8 mouse cellular contexts compared by ENCODE assay signal in genomic region chr2:32282727-32283126, GRCm38 (mm10). TPM values are rescaled to one million over a fixed set of nuclear protein-coding genes. Genes with fewer than 3 reads are reported as not detected.
A peak's percentile ranks its signal among the peaks of the same experiment; 100 is the strongest.
DNase-seq lines count a peak whose midpoint lies in the region; ATAC-seq and TF ChIP-seq lines count a peak whose summit lies in the region.

No protein-coding gene starts in this region.

- H3K79me3 ChIP-seq in C2C12 (ENCODE audit: low read depth): peaks cover 23% of the 10 kb centered on the region

- peaks cover 11% of the 10 kb centered on the region for H3K4me1 ChIP-seq in hindbrain, embryonic 10.5 days (replicated peaks)
- peaks cover 12% of the 10 kb centered on the region for H3K4me1 ChIP-seq in hindbrain, embryonic 13.5 days (replicated peaks)
- H3K4me1 ChIP-seq in embryonic facial prominence, embryonic 11.5 days (ENCODE audit: control insufficient read depth, insufficient read depth, low read length): no peaks in the 10 kb centered on the region; the same call in 1 of the 2 replicates

- H3K4me3 ChIP-seq in hindbrain, embryonic 10.5 days: no peak overlapping the region
- no peak overlapping the region for H3K4me3 ChIP-seq in hindbrain, embryonic 13.5 days
- no peak overlapping the region for H3K4me3 ChIP-seq in C2C12 (ENCODE audit: insufficient read depth, poor library complexity, severe bottlenecking)
- H3K4me3 ChIP-seq in embryonic facial prominence, embryonic 11.5 days (ENCODE audit: low read depth, low read length): no peak overlapping the region

- H3K27ac ChIP-seq in hindbrain, embryonic 10.5 days: no peak overlapping the region
- no peak overlapping the region for H3K27ac ChIP-seq in hindbrain, embryonic 13.5 days
- H3K27ac ChIP-seq in embryonic facial prominence, embryonic 11.5 days (replicated peaks; ENCODE audit: low read depth, low read length): no peak overlapping the region; the same call in 1 of the 2 replicates

- H3K36me3 ChIP-seq in hindbrain, embryonic 10.5 days: peaks cover 83% of the 10 kb centered on the region
- H3K36me3 ChIP-seq in hindbrain, embryonic 13.5 days: peaks cover 71% of the 10 kb centered on the region
- H3K36me3 ChIP-seq in C2C12 (ENCODE audit: control insufficient read depth, insufficient read depth): peaks cover 79% of the 10 kb centered on the region
- no peaks in the 10 kb centered on the region; the same call in none of the 2 replicates for H3K36me3 ChIP-seq in embryonic facial prominence, embryonic 11.5 days (replicated peaks; ENCODE audit: control insufficient read depth, insufficient read depth, low read depth, low read length)

- H3K79me2 ChIP-seq in C2C12 (ENCODE audit: control insufficient read depth, insufficient read depth): peaks cover 38% of the 10 kb centered on the region

- H3ac ChIP-seq in C2C12 (ENCODE audit: control insufficient read depth, insufficient read length, low read depth): no peak overlapping the region

- TF ChIP-seq CTCF in C2C12 (IDR thresholded peaks at IDR 0.05; ENCODE audit: control insufficient read depth, insufficient read depth, insufficient read length): peak; percentile 55

- WGBS in hindbrain, embryonic 10.5 days: 89% methylated on average over 1 of the region's 1 CpGs
- WGBS in hindbrain, embryonic 13.5 days: 87% methylated on average over 1 of the region's 1 CpGs
- 73% methylated on average over 1 of the region's 1 CpGs for WGBS in embryonic facial prominence, embryonic 11.5 days

- no peak for ATAC-seq in hindbrain, embryonic 13.5 days (ENCODE audit: low FRiP score)
- no peak for ATAC-seq in embryonic facial prominence, embryonic 11.5 days (replicated peaks; ENCODE audit: insufficient number of reproducible peaks, low FRiP score, low TSS enrichment, low read depth)
- peak; percentile 90 for ATAC-seq in megakaryocyte-erythroid progenitor cell, adult 5-6 weeks (replicated peaks; ENCODE audit: low FRiP score, low TSS enrichment, poor library complexity, severe bottlenecking)

- H3K9ac ChIP-seq in hindbrain, embryonic 13.5 days: no peak overlapping the region
- no peak overlapping the region for H3K9ac ChIP-seq in embryonic facial prominence, embryonic 11.5 days (replicated peaks; ENCODE audit: low read length)

- no peak overlapping the region for H3K4me2 ChIP-seq in hindbrain, embryonic 13.5 days
- H3K4me2 ChIP-seq in embryonic facial prominence, embryonic 11.5 days (ENCODE audit: low read depth, low read length): no peak overlapping the region

- DNase-seq in hindbrain, embryonic 10.5 days (ENCODE audit: low spot score): peak; percentile 48
- DNase-seq in adrenal gland, postnatal 36 days: peak; percentile 83 to 87
- DNase-seq in embryonic facial prominence, embryonic 11.5 days (ENCODE audit: low spot score): peak; percentile 58
- peak; percentile 65 to 76 for DNase-seq in kidney, adult 8-10 months
- DNase-seq in thymus, postnatal 25 days: peak; percentile 58

- no peaks in the 10 kb centered on the region for H3K27me3 ChIP-seq in hindbrain, embryonic 10.5 days (ENCODE audit: insufficient read depth, poor library complexity, severe bottlenecking)
- H3K27me3 ChIP-seq in hindbrain, embryonic 13.5 days: no peaks in the 10 kb centered on the region
- H3K27me3 ChIP-seq in C2C12 (ENCODE audit: control insufficient read depth, insufficient read depth, insufficient read length): no peaks in the 10 kb centered on the region
- no peaks in the 10 kb centered on the region for H3K27me3 ChIP-seq in embryonic facial prominence, embryonic 11.5 days (ENCODE audit: control insufficient read depth, insufficient read depth, low read length)

- no peaks in the 10 kb centered on the region for H3K9me3 ChIP-seq in hindbrain, embryonic 10.5 days
- no peaks in the 10 kb centered on the region for H3K9me3 ChIP-seq in hindbrain, embryonic 13.5 days
- H3K9me3 ChIP-seq in embryonic facial prominence, embryonic 11.5 days (replicated peaks; ENCODE audit: control insufficient read depth, low read length): no peaks in the 10 kb centered on the region

TF ChIP-seq in C2C12, 6 proteins besides CTCF, POLR2A, EP300 and RAD21:
- TF ChIP-seq FOSL1 (IDR thresholded peaks at IDR 0.05; ENCODE audit: insufficient read depth, low read length, poor library complexity, severe bottlenecking) (no peak), USF1 (IDR thresholded peaks at IDR 0.05; ENCODE audit: low read depth) (no peak), MYOG (IDR thresholded peaks at IDR 0.05; ENCODE audit: control insufficient read depth, extremely low read depth, insufficient read length) (no peak), MAX (IDR thresholded peaks at IDR 0.05) (no peak), CEBPB (IDR thresholded peaks at IDR 0.05; ENCODE audit: low read depth) (no peak), MYOD1 (IDR thresholded peaks at IDR 0.05; ENCODE audit: control insufficient read depth, insufficient read length, low read depth) (no peak)

RNA-seq across cellular contexts. Expression of gene Golga2, which starts 4.5 kb away (rescaled TPM):
- polyA plus RNA-seq in hindbrain, embryonic 10.5 days (2016; fragmentation: Nextera tagmentation; extraction: Ambion mirVana): 20.2 and 22.6 TPM in 2 replicates
- polyA plus RNA-seq in hindbrain, embryonic 13.5 days (2015; fragmentation: Nextera tagmentation; extraction: Ambion mirVana): 25.6 and 26.5 TPM in 2 replicates
- polyA plus RNA-seq in C2C12 (2012; fragmentation: generic; extraction: Trizol): 36.3 TPM
- 10 to 100 TPM; 73.0 to 74.2 TPM for total RNA-seq in adrenal gland, postnatal 36 days (2021)
- 14.9 and 15.2 TPM in 2 replicates for polyA plus RNA-seq in embryonic facial prominence, embryonic 11.5 days (2014; fragmentation: Nextera tagmentation; extraction: Ambion mirVana)
- total RNA-seq in megakaryocyte-erythroid progenitor cell, adult 5-6 weeks (2014; fragmentation: Nextera tagmentation): 34.8 and 39.0 TPM in 2 replicates
- total RNA-seq in megakaryocyte-erythroid progenitor cell, adult 5-6 weeks (2017): 41.6 and 44.5 TPM in 2 replicates

RNA-seq across cellular contexts. Expression of gene Swi5, which starts 5.1 kb away (rescaled TPM):
- polyA plus RNA-seq in hindbrain, embryonic 10.5 days (2016; fragmentation: Nextera tagmentation; extraction: Ambion mirVana): 488 and 544 TPM in 2 replicates
- polyA plus RNA-seq in hindbrain, embryonic 13.5 days (2015; fragmentation: Nextera tagmentation; extraction: Ambion mirVana): 437 and 458 TPM in 2 replicates
- polyA plus RNA-seq in C2C12 (2012; fragmentation: generic; extraction: Trizol): 387 TPM
- 100 to 1,000 TPM; 289 to 304 TPM for total RNA-seq in adrenal gland, postnatal 36 days (2021)
- 392 and 406 TPM in 2 replicates for polyA plus RNA-seq in embryonic facial prominence, embryonic 11.5 days (2014; fragmentation: Nextera tagmentation; extraction: Ambion mirVana)
- total RNA-seq in megakaryocyte-erythroid progenitor cell, adult 5-6 weeks (2014; fragmentation: Nextera tagmentation): 309 and 320 TPM in 2 replicates
- total RNA-seq in megakaryocyte-erythroid progenitor cell, adult 5-6 weeks (2017): 438 and 550 TPM in 2 replicates

RNA-seq across cellular contexts. Expression of gene Uck1, which starts 22.8 kb away (rescaled TPM):
- 77.2 and 83.0 TPM in 2 replicates for polyA plus RNA-seq in hindbrain, embryonic 10.5 days (2016; fragmentation: Nextera tagmentation; extraction: Ambion mirVana)
- 78.6 and 80.2 TPM in 2 replicates for polyA plus RNA-seq in hindbrain, embryonic 13.5 days (2015; fragmentation: Nextera tagmentation; extraction: Ambion mirVana)
- 47.7 TPM for polyA plus RNA-seq in C2C12 (2012; fragmentation: generic; extraction: Trizol)
- total RNA-seq in adrenal gland, postnatal 36 days (2021): 100 to 1,000 TPM; 118 to 120 TPM
- polyA plus RNA-seq in embryonic facial prominence, embryonic 11.5 days (2014; fragmentation: Nextera tagmentation; extraction: Ambion mirVana): 57.2 and 64.2 TPM in 2 replicates
- 47.2 and 72.7 TPM in 2 replicates for total RNA-seq in megakaryocyte-erythroid progenitor cell, adult 5-6 weeks (2014; fragmentation: Nextera tagmentation)
- total RNA-seq in megakaryocyte-erythroid progenitor cell, adult 5-6 weeks (2017): 21.5 and 21.9 TPM in 2 replicates

RNA-seq across cellular contexts. Expression of gene Pomt1, which starts 46.3 kb away (rescaled TPM):
- 27.1 and 27.2 TPM in 2 replicates for polyA plus RNA-seq in hindbrain, embryonic 10.5 days (2016; fragmentation: Nextera tagmentation; extraction: Ambion mirVana)
- 24.4 and 24.9 TPM in 2 replicates for polyA plus RNA-seq in hindbrain, embryonic 13.5 days (2015; fragmentation: Nextera tagmentation; extraction: Ambion mirVana)
- 12.9 TPM for polyA plus RNA-seq in C2C12 (2012; fragmentation: generic; extraction: Trizol)
- 10 to 100 TPM; 32.2 to 37.5 TPM for total RNA-seq in adrenal gland, postnatal 36 days (2021)
- polyA plus RNA-seq in embryonic facial prominence, embryonic 11.5 days (2014; fragmentation: Nextera tagmentation; extraction: Ambion mirVana): 15.5 and 16.1 TPM in 2 replicates
- 57.6 and 57.7 TPM in 2 replicates for total RNA-seq in megakaryocyte-erythroid progenitor cell, adult 5-6 weeks (2014; fragmentation: Nextera tagmentation)
- total RNA-seq in megakaryocyte-erythroid progenitor cell, adult 5-6 weeks (2017): 27.4 and 29.8 TPM in 2 replicates
